Mouse (Mus musculus) heart, embryonic 12.5 days (tissue): Measurements from ENCODE around the gene Elk4. TPM values are rescaled to one million over a fixed set of nuclear protein-coding genes. Genes with fewer than 3 reads are reported as not detected.

ENCODE experiments used
- ATAC-seq: fragments of 200-750 bp; cut with Nextera tagmentation; 2 replicates; pipeline ENCODE4 v1.8.0; 2017; ENCODE audit warnings: moderate TSS enrichment, moderate library complexity; ENCODE audit not compliant: insufficient number of reproducible peaks, low FRiP score
- H3K27ac ChIP-seq: fragments of 300-500 bp; sonication (generic); 2 replicates; pipeline ENCODE4 v1.5.1; 2016; ENCODE audit warnings: mild to moderate bottlenecking, moderate library complexity; ENCODE audit not compliant: poor library complexity, severe bottlenecking
- H3K27me3 ChIP-seq: fragments of 300-500 bp; sonication (generic); replicated peaks from 2 replicates; pipeline ENCODE4 v1.6.1; 2016; ENCODE audit warnings: mild to moderate bottlenecking, moderate library complexity
- H3K36me3 ChIP-seq: fragments of 300-500 bp; sonication (generic); 2 replicates; pipeline ENCODE4 v1.6.1; 2016; ENCODE audit warnings: mild to moderate bottlenecking, moderate library complexity
- H3K4me1 ChIP-seq: fragments of 300-500 bp; sonication (generic); replicated peaks from 2 replicates; pipeline ENCODE4 v1.6.1; 2016; ENCODE audit warnings: mild to moderate bottlenecking
- H3K4me2 ChIP-seq: fragments of 300-500 bp; sonication (generic); 2 replicates; pipeline ENCODE4 v1.6.1; 2016; ENCODE audit warnings: mild to moderate bottlenecking, moderate library complexity
- H3K4me3 ChIP-seq: fragments of 300-500 bp; sonication (generic); 2 replicates; pipeline ENCODE4 v1.5.1; 2016; ENCODE audit warnings: mild to moderate bottlenecking
- H3K9ac ChIP-seq: fragments of 300-500 bp; sonication (generic); 2 replicates; pipeline ENCODE4 v1.6.1; 2016; ENCODE audit warnings: mild to moderate bottlenecking, moderate library complexity
- H3K9me3 ChIP-seq: fragments of 300-500 bp; sonication (generic); replicated peaks from 2 replicates; pipeline ENCODE4 v1.6.1; 2016; ENCODE audit warnings: mild to moderate bottlenecking, moderate library complexity
- WGBS: fragments of 180-500 bp; shearing (Covaris S2); methylation state at CpG from one replicate; pipeline ENCODE4 v1.1.7; 2016; 5-methylcytosine and 5-hydroxymethylcytosine counted together
- polyA plus RNA-seq: library from polyadenylated mRNA; unstranded; fragments of >200 nt; fragmentation: Nextera tagmentation; extraction: Ambion mirVana; gene quantifications from 2 replicates; pipeline ENCODE4 v1.2.1, GENCODE M21; 2016

Elk4 gene
- polyA plus RNA-seq = 19.9 and 21.0 TPM in 2 replicates

GRCm38 (mm10) chr1:132007282-132007815 is at the start of gene Elk4:
TSS of gene Elk4 (plus strand) at chr1:132007607.
- Histone ChIP-seq H3K4me3 (peak within 1 kb of the TSS; percentile 96), H3K4me1 (peaks cover 19% of the 10 kb centered on the region), H3K9ac (peak within 1 kb of the TSS; percentile 98), H3K27ac (peak within 1 kb of the TSS; percentile 100), H3K36me3 (no peaks in the 10 kb centered on the region), H3K27me3 (no peaks in the 10 kb centered on the region), H3K9me3 (no peaks in the 10 kb centered on the region), H3K4me2 (peak within 1 kb of the TSS; percentile 89)
- ATAC-seq = peak; percentile 93
- WGBS = 0% methylated on average over 53 of the region's 61 CpGs

GRCm38 (mm10) chr1:131961004-131961403 is 46.4 kb upstream of the Elk4 start:
- no peak for ATAC-seq
- peaks cover 79% of the 10 kb centered on the region for H3K27me3 ChIP-seq
- WGBS = 58% methylated on average over 2 of the region's 2 CpGs

GRCm38 (mm10) chr1:131962606-131963084 is 44.8 kb upstream of the Elk4 start, which contains the start of gene Slc45a3:
TSS of gene Slc45a3 (plus strand) at chr1:131962967.
- peaks cover 18% of the 10 kb centered on the region for H3K4me1 ChIP-seq
- H3K36me3 ChIP-seq = no peaks in the 10 kb centered on the region
- peaks cover 82% of the 10 kb centered on the region for H3K27me3 ChIP-seq
- no peaks in the 10 kb centered on the region for H3K9me3 ChIP-seq
- H3K4me2 ChIP-seq = peak within 1 kb of the TSS; percentile 100
- H3K9ac ChIP-seq = peak within 1 kb of the TSS; percentile 73
- H3K4me3 ChIP-seq = peak within 1 kb of the TSS; percentile 83
- peak; percentile 53 for ATAC-seq
- 0% methylated on average over 33 of the region's 35 CpGs for WGBS
- H3K27ac ChIP-seq = no peak within 1 kb of the TSS

More at GRCm38 (mm10) chr1:131961004-131961403, 46.4 kb upstream of the Elk4 start:
- no peaks in the 10 kb centered on the region for H3K9me3 ChIP-seq
- no peak overlapping the region for H3K27ac ChIP-seq
- H3K4me1 ChIP-seq = peaks cover 17% of the 10 kb centered on the region
- H3K36me3 ChIP-seq = no peaks in the 10 kb centered on the region
- no peak overlapping the region for H3K4me2 ChIP-seq
- H3K4me3 ChIP-seq = no peak overlapping the region
- no peak overlapping the region for H3K9ac ChIP-seq

GRCm38 (mm10) chr1:131963085-131963951 is 44.1 kb upstream of the Elk4 start:
- Histone ChIP-seq H3K4me1 (peaks cover 18% of the 10 kb centered on the region), H3K9ac (peak overlapping the region; percentile 73), H3K9me3 (no peaks in the 10 kb centered on the region), H3K27ac (no peak overlapping the region), H3K4me2 (peak overlapping the region; percentile 100), H3K4me3 (peak overlapping the region; percentile 83), H3K27me3 (peaks cover 84% of the 10 kb centered on the region), H3K36me3 (no peaks in the 10 kb centered on the region)
- under 1% methylated on average over 75 of the region's 76 CpGs for WGBS
- peak; percentile 64 for ATAC-seq

- Histone ChIP-seq H3K27me3 (peaks cover 92% of the 10 kb centered on the region), H3K9ac (0 out of 2 replicates have a peak overlapping the region, but pooled peaks have one; percentile 73), H3K4me1 (peaks cover 18% of the 10 kb centered on the region), H3K4me3 (peak overlapping the region; percentile 83), H3K27ac (no peak overlapping the region), H3K36me3 (no peaks in the 10 kb centered on the region), H3K4me2 (peak overlapping the region; percentile 100), H3K9me3 (no peaks in the 10 kb centered on the region)
- no peak for ATAC-seq
- 16% methylated on average over 5 of the region's 5 CpGs for WGBS
Measured at GRCm38 (mm10) chr1:131964100-131964499, 43.3 kb upstream of the Elk4 start.

GRCm38 (mm10) chr1:131964580-131964979 is 42.8 kb upstream of the Elk4 start:
- peak overlapping the region; percentile 100; the same call in 1 of the 2 replicates for H3K4me2 ChIP-seq
- no peaks in the 10 kb centered on the region for H3K9me3 ChIP-seq
- ATAC-seq = no peak
- peaks cover 18% of the 10 kb centered on the region for H3K4me1 ChIP-seq
- no peak overlapping the region for H3K27ac ChIP-seq
- peaks cover 92% of the 10 kb centered on the region for H3K27me3 ChIP-seq
- no peak overlapping the region for H3K4me3 ChIP-seq
- H3K36me3 ChIP-seq = no peaks in the 10 kb centered on the region
- H3K9ac ChIP-seq = no peak overlapping the region
- 75% methylated on average over 7 of the region's 7 CpGs for WGBS

DNA sequence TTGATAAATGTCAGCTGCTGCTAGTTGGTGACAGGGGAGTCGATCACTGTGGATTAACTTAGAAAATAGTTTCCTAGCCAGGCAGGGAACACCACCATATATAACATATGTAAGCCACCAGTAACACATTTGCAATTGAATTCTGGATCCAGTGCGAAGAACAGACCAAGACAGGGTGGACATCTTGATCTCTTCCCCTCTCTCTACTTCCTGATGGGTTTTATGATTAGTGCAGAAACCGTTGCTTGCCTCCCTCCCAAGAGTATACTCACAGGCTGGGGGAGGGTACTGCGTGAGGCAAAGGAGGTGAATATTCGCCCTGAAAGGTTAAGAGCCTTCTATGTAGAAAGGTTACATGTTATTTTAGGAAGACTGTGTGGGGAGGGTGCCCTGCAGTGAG is 41.6 kb upstream of the Elk4 start:
- Histone ChIP-seq H3K9ac (peak overlapping the region; percentile 8; the same call in 1 of the 2 replicates), H3K4me1 (peaks cover 26% of the 10 kb centered on the region), H3K4me3 (no peak overlapping the region), H3K4me2 (no peak overlapping the region), H3K27ac (no peak overlapping the region), H3K9me3 (no peaks in the 10 kb centered on the region), H3K36me3 (no peaks in the 10 kb centered on the region), H3K27me3 (peaks cover 92% of the 10 kb centered on the region)
- 37% methylated on average over 5 of the region's 5 CpGs for WGBS
- ATAC-seq = no peak

DNA sequence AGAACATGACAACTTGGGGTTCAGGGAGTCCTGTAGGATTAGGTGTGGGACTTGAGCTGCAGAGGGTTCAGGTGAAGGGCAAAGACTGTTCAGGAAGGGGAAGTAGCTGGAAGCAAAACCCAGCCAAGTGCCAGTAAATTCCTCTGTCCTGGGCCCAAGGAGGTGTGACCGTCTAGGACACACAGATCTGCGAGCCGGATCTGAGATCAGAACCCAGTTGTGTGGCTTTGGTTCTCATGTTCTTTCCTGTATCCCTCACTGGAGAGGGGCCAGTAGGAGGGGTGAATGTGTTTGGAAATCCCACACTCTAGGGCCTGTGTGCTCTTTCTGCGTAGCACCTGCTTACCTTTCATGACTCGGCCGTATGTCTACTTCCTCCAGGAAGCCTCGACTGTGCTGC is 40.1 kb upstream of the Elk4 start:
- 74% methylated on average over 7 of the region's 7 CpGs for WGBS
- H3K36me3 ChIP-seq = no peaks in the 10 kb centered on the region
- H3K27ac ChIP-seq = no peak overlapping the region
- no peaks in the 10 kb centered on the region for H3K9me3 ChIP-seq
- no peak for ATAC-seq
- peaks cover 81% of the 10 kb centered on the region for H3K27me3 ChIP-seq
- peaks cover 41% of the 10 kb centered on the region for H3K4me1 ChIP-seq
- H3K4me3 ChIP-seq = no peak overlapping the region
- no peak overlapping the region for H3K9ac ChIP-seq
- H3K4me2 ChIP-seq = no peak overlapping the region

GRCm38 (mm10) chr1:131968556-131968955 is 38.9 kb upstream of the Elk4 start:
- Histone ChIP-seq H3K4me3 (no peak overlapping the region), H3K36me3 (no peaks in the 10 kb centered on the region), H3K4me2 (no peak overlapping the region), H3K27ac (no peak overlapping the region), H3K4me1 (peaks cover 48% of the 10 kb centered on the region), H3K9me3 (no peaks in the 10 kb centered on the region), H3K27me3 (peaks cover 77% of the 10 kb centered on the region), H3K9ac (no peak overlapping the region)
- no peak for ATAC-seq
- WGBS = 48% methylated on average over 3 of the region's 3 CpGs

- 61% methylated on average over 6 of the region's 6 CpGs for WGBS
- ATAC-seq = no peak
- H3K27ac ChIP-seq = no peak overlapping the region
- H3K4me1 ChIP-seq = peaks cover 44% of the 10 kb centered on the region
- peaks cover 77% of the 10 kb centered on the region for H3K27me3 ChIP-seq
- no peaks in the 10 kb centered on the region for H3K36me3 ChIP-seq
- H3K4me3 ChIP-seq = no peak overlapping the region
- no peak overlapping the region for H3K4me2 ChIP-seq
- no peak overlapping the region for H3K9ac ChIP-seq
- no peaks in the 10 kb centered on the region for H3K9me3 ChIP-seq
Measured at GRCm38 (mm10) chr1:131968983-131969382, 38.4 kb upstream of the Elk4 start.

GRCm38 (mm10) chr1:131969825-131970224 is 37.6 kb upstream of the Elk4 start:
- Histone ChIP-seq H3K36me3 (no peaks in the 10 kb centered on the region), H3K27ac (no peak overlapping the region), H3K27me3 (peaks cover 70% of the 10 kb centered on the region), H3K9me3 (no peaks in the 10 kb centered on the region), H3K4me1 (peaks cover 37% of the 10 kb centered on the region), H3K9ac (no peak overlapping the region), H3K4me2 (no peak overlapping the region), H3K4me3 (no peak overlapping the region)
- WGBS = 54% methylated on average over 4 of the region's 4 CpGs
- ATAC-seq = no peak
